Mouse (Mus musculus) lung, postnatal 0 days (tissue): ENCODE data around the gene Golga3.

Source experiments
- CTCF ChIP-seq: IDR thresholded peaks from 2 replicates; pipeline ENCODE4 v1.5.1; 2016; ENCODE audit warnings: antibody characterized with exemption, mild to moderate bottlenecking
- EP300 ChIP-seq: IDR thresholded peaks from 2 replicates; pipeline ENCODE4 v1.6.1; 2016; ENCODE audit warnings: antibody characterized with exemption, mild to moderate bottlenecking, control low read depth

GRCm38 (mm10) chr5:110227336-110227883 lies 50.9 kb downstream of the Golga3 start:
- no peak for TF ChIP-seq CTCF
- no peak for TF ChIP-seq EP300
